Mouse (Mus musculus) retina, postnatal 1 day (tissue): ENCODE measurements around the gene Fam184a.

ENCODE experiments used
- DNase-seq: peaks from one replicate; pipeline ENCODE4 v3.0.0-alpha.2; 2012

The Fam184a gene

GRCm38 (mm10) chr10:53596677-53597120 is 154.2 kb downstream of the Fam184a start, which contains the start of gene Asf1a:
Asf1a (plus strand) TSS chr10:53596757.
- DNase-seq: peak; percentile 99

- no peak for DNase-seq
Measured at GRCm38 (mm10) chr10:53595744-53596676, 154.9 kb downstream of the Fam184a start.

- DNase-seq: no peak
Measured at GRCm38 (mm10) chr10:53585777-53586176, 165.1 kb downstream of the Fam184a start.
